7 mouse cellular contexts compared by ENCODE assay signal in genomic region chr2:162930516-162931122, GRCm38 (mm10). TPM values are rescaled to one million over a fixed set of nuclear protein-coding genes. Genes with fewer than 3 reads are reported as not detected.
DNase-seq lines count a peak whose midpoint lies in the region; ATAC-seq and TF ChIP-seq lines count a peak whose summit lies in the region.

No protein-coding gene starts in this region.

- peak; percentile 76 for ATAC-seq in embryonic facial prominence, embryonic 12.5 days (ENCODE audit: insufficient number of reproducible peaks, insufficient read depth, low FRiP score, low TSS enrichment)
- ATAC-seq in intestine, embryonic 16.5 days = peak; percentile 34

- 1% methylated on average over 18 of the region's 18 CpGs for WGBS in embryonic facial prominence, embryonic 12.5 days
- WGBS in intestine, embryonic 16.5 days = under 1% methylated on average over 18 of the region's 18 CpGs

- peak overlapping the region; percentile 89 for H3K4me2 ChIP-seq in embryonic facial prominence, embryonic 12.5 days (replicated peaks)
- H3K4me2 ChIP-seq in intestine, embryonic 16.5 days (ENCODE audit: low read depth, low read length) = peak overlapping the region; percentile 83
- H3K4me2 ChIP-seq in myocyte (ENCODE audit: low read depth) = peak overlapping the region; percentile 100

- H3K27ac ChIP-seq in embryonic facial prominence, embryonic 12.5 days = peak overlapping the region; percentile 97
- peak overlapping the region; percentile 97 for H3K27ac ChIP-seq in intestine, embryonic 16.5 days (ENCODE audit: low read length)

- peaks cover 8% of the 10 kb centered on the region for H3K4me1 ChIP-seq in embryonic facial prominence, embryonic 12.5 days
- H3K4me1 ChIP-seq in intestine, embryonic 16.5 days (ENCODE audit: control insufficient read depth, insufficient read depth, low read length) = 0 out of 2 replicates have a peak, but pooled peaks cover 3% of the 10 kb centered on the region

- H3K4me3 ChIP-seq in embryonic facial prominence, embryonic 12.5 days = peak overlapping the region; percentile 100
- H3K4me3 ChIP-seq in intestine, embryonic 16.5 days (ENCODE audit: low read length) = peak overlapping the region; percentile 95
- H3K4me3 ChIP-seq in myocyte = peak overlapping the region; percentile 75

- peak overlapping the region; percentile 89 for H3ac ChIP-seq in myocyte (ENCODE audit: control insufficient read depth, insufficient read length)

- peak overlapping the region; percentile 100 for H3K9ac ChIP-seq in embryonic facial prominence, embryonic 12.5 days
- H3K9ac ChIP-seq in intestine, embryonic 16.5 days (ENCODE audit: low read depth, low read length) = peak overlapping the region; percentile 100

- H3K36me3 ChIP-seq in embryonic facial prominence, embryonic 12.5 days = peaks cover 29% of the 10 kb centered on the region
- peaks cover 9% of the 10 kb centered on the region; the same call in 1 of the 2 replicates for H3K36me3 ChIP-seq in intestine, embryonic 16.5 days (ENCODE audit: control insufficient read depth, insufficient read depth, low read length)
- H3K36me3 ChIP-seq in myocyte (ENCODE audit: control insufficient read depth, insufficient read depth) = peaks cover 31% of the 10 kb centered on the region

- DNase-seq in spleen, postnatal 10 days (ENCODE audit: low spot score in 2 of 2) = peak; percentile 27 to 29
- no peak for DNase-seq in spleen, adult 18-20 months
- DNase-seq in layer of hippocampus, adult 11-12 months (ENCODE audit: low spot score) = no peak
- no peak for DNase-seq in kidney, postnatal 14 days

- peaks cover 24% of the 10 kb centered on the region for H3K79me2 ChIP-seq in myocyte (ENCODE audit: control insufficient read depth, insufficient read depth)

- no peaks in the 10 kb centered on the region for H3K27me3 ChIP-seq in embryonic facial prominence, embryonic 12.5 days
- H3K27me3 ChIP-seq in intestine, embryonic 16.5 days (replicated peaks; ENCODE audit: control insufficient read depth, insufficient read depth, low read length) = no peaks in the 10 kb centered on the region
- H3K27me3 ChIP-seq in myocyte (ENCODE audit: control insufficient read depth, insufficient read depth, insufficient read length) = no peaks in the 10 kb centered on the region

- H3K9me3 ChIP-seq in embryonic facial prominence, embryonic 12.5 days = no peaks in the 10 kb centered on the region
- no peaks in the 10 kb centered on the region for H3K9me3 ChIP-seq in intestine, embryonic 16.5 days (ENCODE audit: control insufficient read depth, low read length)

- TF ChIP-seq POLR2A in myocyte (IDR thresholded peaks at IDR 0.05; ENCODE audit: insufficient read length, low read depth) = no peak

TF ChIP-seq in myocyte, 11 proteins besides CTCF, POLR2A, EP300 and RAD21:
- TF ChIP-seq MAX (IDR thresholded peaks at IDR 0.05; ENCODE audit: low read depth) (no peak), REST (IDR thresholded peaks at IDR 0.05; ENCODE audit: insufficient read depth, insufficient read length) (no peak), SRF (IDR thresholded peaks at IDR 0.05; ENCODE audit: control insufficient read depth, insufficient read length, low read depth) (no peak), MYOG (IDR thresholded peaks at IDR 0.05; ENCODE audit: control insufficient read depth in 1 of 3, insufficient read depth in 1 of 3, insufficient read length in 2 of 3, low read depth in 2 of 3) (no peak), E2F4 (IDR thresholded peaks at IDR 0.05; ENCODE audit: insufficient read depth) (no peak), POLR2AphosphoS2 (IDR thresholded peaks at IDR 0.05; ENCODE audit: insufficient read length, low read depth) (no peak), CEBPB (IDR thresholded peaks at IDR 0.05; ENCODE audit: insufficient read depth, poor library complexity, severe bottlenecking) (no peak), TCF12 (IDR thresholded peaks at IDR 0.05; ENCODE audit: insufficient read depth, poor library complexity, severe bottlenecking) (no peak), USF1 (IDR thresholded peaks at IDR 0.05; ENCODE audit: low read depth) (no peak)

RNA-seq across cellular contexts. Expression of gene Srsf6, which starts 0.7 kb away (rescaled TPM):
- 255 and 274 TPM in 2 replicates for polyA plus RNA-seq in embryonic facial prominence, embryonic 12.5 days (2016; fragmentation: Nextera tagmentation; extraction: Ambion mirVana)
- polyA plus RNA-seq in intestine, embryonic 16.5 days (2015; fragmentation: Nextera tagmentation; extraction: Ambion mirVana) = 156 and 159 TPM in 2 replicates
- 61.5 TPM for polyA plus RNA-seq in myocyte (2012; fragmentation: generic; extraction: Trizol)

RNA-seq across cellular contexts. Expression of gene L3mbtl1, which starts 12.7 kb away (rescaled TPM):
- 0.17 and 0.28 TPM in 2 replicates for polyA plus RNA-seq in embryonic facial prominence, embryonic 12.5 days (2016; fragmentation: Nextera tagmentation; extraction: Ambion mirVana)
- 0.09 TPM in 2 replicates for polyA plus RNA-seq in intestine, embryonic 16.5 days (2015; fragmentation: Nextera tagmentation; extraction: Ambion mirVana)
- polyA plus RNA-seq in myocyte (2012; fragmentation: generic; extraction: Trizol) = not detected

RNA-seq across cellular contexts. Expression of gene Sgk2, which starts 56.5 kb away (rescaled TPM):
- 0.05 TPM in 1 of 2 replicates, not detected in the other for polyA plus RNA-seq in embryonic facial prominence, embryonic 12.5 days (2016; fragmentation: Nextera tagmentation; extraction: Ambion mirVana)
- 1.2 and 2.1 TPM in 2 replicates for polyA plus RNA-seq in intestine, embryonic 16.5 days (2015; fragmentation: Nextera tagmentation; extraction: Ambion mirVana)
- not detected for polyA plus RNA-seq in myocyte (2012; fragmentation: generic; extraction: Trizol)

Comparison
In these comparisons a context has a peak if more than half of its experiments do, and no peak if none do; other contexts are left out.
1. DNase-seq: peak in spleen, postnatal 10 days (2 of 2); none in spleen, adult 18-20 months (0 of 2), layer of hippocampus, adult 11-12 months (single experiment) and kidney, postnatal 14 days (single experiment).
2. Peak in every context shown above with its lines, with median percentiles within 50 percentile points of each other: H3K4me2 ChIP-seq and H3K4me3 ChIP-seq.